Mouse (Mus musculus) large intestine, adult 2 months (tissue): ENCODE data around the gene Llgl2. TPM values are rescaled to one million over a fixed set of nuclear protein-coding genes. Genes with fewer than 3 reads are reported as not detected.
"Not testable (repeated sequence)": the region's sequence is repeated elsewhere in the genome, so short reads cannot be mapped to it uniquely, and the experiment has no call there.

Experiments used
- DNase-seq: peaks from one replicate; pipeline ENCODE4 v3.0.0-alpha.2; 2012; ENCODE audit warnings: low read depth, low spot score
- WGBS: fragments of 180-500 bp; shearing (Covaris S2); methylation state at CpG from one replicate; pipeline ENCODE4 v1.1.7; 2018; 5-methylcytosine and 5-hydroxymethylcytosine counted together
- polyA plus RNA-seq: library from polyadenylated mRNA; depleted of rRNA; stranded (reverse); fragments of >200 nt; gene quantifications from 2 replicates; pipeline ENCODE4 v1.2.3, GENCODE M21; 2012

Llgl2 gene
- polyA plus RNA-seq, 1 experiment, result 191 TPM

DNA sequence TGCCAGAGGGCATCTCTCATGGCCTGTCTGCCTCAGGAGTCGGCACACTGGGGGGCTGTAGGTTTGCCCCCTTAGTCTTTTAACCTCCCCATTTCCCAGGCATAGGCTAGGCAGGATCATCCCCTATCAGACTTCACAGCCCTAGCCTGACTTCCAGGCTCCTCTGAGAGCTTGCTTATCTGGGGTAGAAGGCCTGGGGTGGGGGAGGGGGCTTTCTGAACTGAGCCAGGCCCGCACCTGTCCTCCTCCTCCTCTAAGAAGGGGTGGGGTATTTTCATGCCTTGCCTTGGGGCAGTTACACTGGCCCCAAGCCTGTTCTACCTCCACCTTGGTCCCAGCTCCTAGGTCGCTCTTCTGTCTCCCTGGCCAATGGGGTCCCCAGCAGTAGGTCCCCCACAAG lies 7.7 kb downstream of the Llgl2 start:
- DNase-seq, result no peak
- 43% methylated on average over 3 of the region's 3 CpGs for WGBS

DNA sequence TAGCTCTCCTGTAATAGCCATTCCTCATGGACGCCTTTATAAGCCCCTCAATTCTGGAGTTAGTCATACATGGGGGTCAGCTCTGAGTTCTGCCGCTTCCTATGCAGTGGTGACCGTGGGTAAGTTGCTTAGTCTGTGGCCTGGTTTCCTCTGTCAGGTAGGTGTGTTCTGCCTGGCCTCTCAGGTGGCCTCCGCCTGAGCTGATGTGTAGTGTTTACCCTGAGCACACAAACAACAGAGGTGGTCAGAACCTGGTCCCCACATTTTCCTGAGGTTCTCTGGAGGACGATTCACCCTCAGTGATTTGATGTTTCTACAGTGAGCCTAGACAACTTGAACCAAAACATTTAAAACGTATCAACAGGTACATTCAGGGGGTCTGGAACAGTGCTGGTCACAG lies 8.2 kb downstream of the Llgl2 start:
- DNase-seq, result no peak
- 43% methylated on average over 6 of the region's 6 CpGs for WGBS

DNA sequence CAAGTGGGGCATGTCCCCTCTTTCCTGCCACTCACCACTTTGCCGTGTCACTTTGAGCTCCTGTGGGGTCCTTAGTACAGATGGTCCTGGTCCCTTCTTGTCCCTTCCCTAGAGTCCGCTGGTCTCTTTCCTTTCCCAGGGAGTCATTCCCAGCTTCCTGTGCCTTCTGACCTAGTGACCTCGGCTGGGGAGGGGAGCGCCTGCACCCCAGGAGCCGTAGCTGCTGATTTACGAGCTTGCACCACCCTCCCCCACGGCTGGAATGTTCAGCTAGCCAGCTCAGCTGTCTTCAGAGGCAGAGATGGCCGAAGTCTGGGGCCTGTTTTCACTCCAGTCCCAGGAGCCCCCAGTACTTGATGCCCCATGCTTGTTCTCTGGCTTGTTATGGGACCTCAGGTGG lies 8.7 kb downstream of the Llgl2 start:
- DNase-seq, result no peak
- WGBS, result 16% methylated on average over 8 of the region's 8 CpGs

DNA sequence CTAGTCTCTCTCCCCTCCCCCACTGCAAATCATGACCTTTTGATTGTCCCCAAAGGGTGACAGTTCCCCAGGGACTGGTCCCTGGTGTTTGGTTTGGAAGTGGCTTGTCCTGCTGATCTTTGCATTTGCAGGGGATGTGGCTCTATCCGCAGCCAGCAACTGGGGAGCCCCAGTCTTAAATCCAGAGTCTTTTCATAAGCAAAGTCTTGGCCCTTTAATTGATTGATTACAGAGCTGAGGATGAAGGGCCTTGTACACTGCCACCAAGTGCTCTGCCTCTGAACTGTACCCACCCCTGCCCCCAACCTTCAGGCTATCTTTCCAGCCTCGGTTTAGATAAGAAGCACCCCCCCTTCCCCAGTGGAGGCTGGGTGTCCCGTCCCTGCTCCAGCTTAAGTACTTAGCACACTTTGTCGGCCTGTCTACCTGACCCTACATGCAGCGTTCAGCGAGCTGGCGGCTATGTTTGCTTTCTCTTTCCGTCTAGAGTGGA lies 9.2 kb downstream of the Llgl2 start:
- 22% methylated on average over 8 of the region's 8 CpGs for WGBS
- no peak for DNase-seq

DNA sequence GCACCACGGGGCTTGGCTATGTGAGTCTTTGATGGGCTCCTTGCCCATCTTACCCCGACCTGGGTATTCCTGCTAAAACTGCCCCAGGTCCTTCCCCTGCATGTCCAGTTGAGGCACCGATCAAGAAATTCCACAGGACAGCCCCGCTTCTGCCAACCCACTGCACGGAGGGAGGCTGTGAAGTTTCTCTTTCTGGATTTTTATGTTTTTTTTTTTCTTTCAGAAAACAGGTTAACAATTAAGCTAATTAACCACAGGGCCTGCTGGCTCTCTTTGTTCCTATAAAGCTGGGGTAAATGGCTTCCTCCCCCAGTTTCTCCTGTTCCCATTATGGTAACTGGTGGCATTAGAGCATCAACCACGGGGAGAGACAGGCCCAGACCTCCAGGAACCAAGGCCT lies 10.2 kb downstream of the Llgl2 start:
- 38% methylated on average over 6 of the region's 6 CpGs for WGBS
- no peak for DNase-seq

DNA sequence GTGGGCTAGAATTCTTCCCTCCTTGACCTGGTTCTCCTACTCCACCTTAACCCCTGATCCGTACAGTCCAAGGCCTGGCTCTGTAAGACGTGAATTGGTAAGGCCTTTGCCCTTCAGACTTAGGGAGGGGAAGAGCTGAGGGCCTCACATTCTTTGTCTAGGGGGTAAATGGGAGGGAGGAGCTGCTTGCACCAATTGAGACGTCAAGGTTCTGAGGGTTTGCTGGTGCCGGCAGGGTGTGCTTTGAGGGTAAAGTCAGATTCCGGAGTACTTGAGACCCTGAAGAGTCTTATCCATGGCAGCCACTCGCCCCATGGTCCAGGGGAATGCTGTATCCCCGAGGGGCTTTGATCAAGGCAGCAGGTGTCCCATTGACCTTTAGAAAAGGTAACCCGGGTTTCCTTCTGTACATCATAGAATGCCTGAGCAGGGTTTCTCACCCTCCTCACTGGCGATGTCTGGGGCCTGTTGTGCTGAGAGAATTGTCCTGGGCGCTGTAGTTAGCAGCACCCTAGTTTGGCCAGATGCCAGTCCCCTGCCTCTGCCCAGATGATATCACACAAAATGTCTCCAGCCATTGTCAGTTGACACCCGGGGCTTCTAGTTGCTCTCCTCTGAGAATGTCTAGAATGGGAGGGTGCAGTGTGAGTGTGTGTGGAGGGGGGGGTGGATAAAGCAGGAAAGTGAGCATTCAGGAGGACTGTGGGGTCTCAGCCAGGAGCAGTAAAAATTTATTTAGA lies 13.0 kb downstream of the Llgl2 start:
- 29% methylated on average over 11 of the region's 11 CpGs for WGBS
- no peak for DNase-seq

DNA sequence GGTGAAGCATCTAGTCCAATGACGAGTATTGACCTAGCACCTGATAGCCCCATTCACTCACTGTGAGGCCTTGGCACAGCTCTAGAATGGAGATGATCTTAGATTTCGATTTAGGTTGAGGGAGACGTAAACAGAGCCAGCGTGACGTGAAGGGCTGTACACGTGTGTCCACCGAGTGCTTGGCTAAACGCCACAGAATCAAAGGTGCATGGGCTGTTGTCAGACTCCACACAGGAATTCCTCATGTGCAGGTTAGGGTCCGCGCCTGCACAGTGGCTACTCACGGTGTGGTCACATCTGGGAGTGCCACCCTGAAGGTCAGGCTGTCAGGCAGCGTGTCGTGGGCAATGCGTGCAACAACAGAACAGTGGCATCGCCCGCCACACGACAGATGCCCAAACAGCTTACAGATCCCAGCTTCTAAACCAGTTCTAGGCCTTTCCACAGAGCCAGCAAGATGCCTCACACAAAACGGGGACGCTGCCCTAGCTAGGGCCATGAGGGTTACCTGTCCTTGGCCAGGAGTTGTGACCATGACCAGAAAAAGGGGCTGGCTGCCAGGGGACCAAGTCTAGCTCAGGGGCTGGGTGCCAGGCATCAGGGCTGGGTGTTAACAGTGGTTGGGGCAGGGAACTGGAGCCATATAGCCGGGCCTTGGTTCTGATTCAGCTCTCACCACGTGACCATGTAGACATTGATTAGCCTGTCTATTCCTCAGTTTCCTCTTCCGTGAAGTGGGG lies 13.9 kb downstream of the Llgl2 start:
- 52% methylated on average over 22 of the region's 22 CpGs for WGBS
- no peak for DNase-seq

- WGBS, result 27% methylated on average over 4 of the region's 4 CpGs
- peak; percentile 73 for DNase-seq
Measured at GRCm38 (mm10) chr11:115838895-115839311, 15.1 kb downstream of the Llgl2 start.

- WGBS, result 31% methylated on average over 3 of the region's 3 CpGs
- DNase-seq, result no peak
Measured at GRCm38 (mm10) chr11:115839732-115840131, 15.9 kb downstream of the Llgl2 start.

- no peak for DNase-seq
- WGBS, result 85% methylated on average over 6 of the region's 6 CpGs
Measured at GRCm38 (mm10) chr11:115841044-115841443, 17.2 kb downstream of the Llgl2 start.

- whole genome bisulfite sequencing, result 36% methylated on average over 6 of the region's 6 CpGs
Measured at GRCm38 (mm10) chr11:115841961-115842550, 18.2 kb downstream of the Llgl2 start.

GRCm38 (mm10) chr11:115843141-115843890 lies 19.5 kb downstream of the Llgl2 start:
- DNase-seq, result no peak
- WGBS, result 54% methylated on average over 14 of the region's 14 CpGs

More at GRCm38 (mm10) chr11:115841961-115842550, 18.2 kb downstream of the Llgl2 start:
- no peak for DNase-seq

DNA sequence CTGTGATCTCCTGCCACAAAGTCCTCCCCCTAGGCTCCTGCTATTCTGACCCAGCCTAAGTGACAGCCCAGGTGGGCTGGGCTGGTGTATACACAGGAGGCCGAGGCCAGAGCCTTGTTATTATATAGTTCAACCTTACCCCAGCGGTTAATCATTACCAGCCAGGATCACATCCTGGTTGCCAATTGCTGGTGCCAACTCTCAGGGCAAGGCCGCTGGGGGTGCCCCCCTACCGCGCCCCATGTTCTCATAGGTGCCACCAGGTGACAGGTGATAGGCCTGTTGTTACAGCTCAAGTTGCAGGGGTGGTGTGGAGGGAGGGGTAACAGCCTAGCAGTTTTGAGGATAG lies 20.0 kb downstream of the Llgl2 start:
- peak; percentile 95 for DNase-seq
- 46% methylated on average over 5 of the region's 5 CpGs for WGBS

GRCm38 (mm10) chr11:115844240-115844639 lies 20.4 kb downstream of the Llgl2 start:
- WGBS, result 32% methylated on average over 8 of the region's 8 CpGs
- no peak for DNase-seq

GRCm38 (mm10) chr11:115845819-115846218 lies 22.0 kb downstream of the Llgl2 start:
- no peak for DNase-seq

GRCm38 (mm10) chr11:115854674-115855073 lies 30.8 kb downstream of the Llgl2 start:
- WGBS, result 88% methylated on average over 6 of the region's 6 CpGs
- no peak for DNase-seq

More at GRCm38 (mm10) chr11:115845819-115846218, 22.0 kb downstream of the Llgl2 start:
- WGBS, result 98% methylated on average over 2 of the region's 2 CpGs

- WGBS, result 86% methylated on average over 4 of the region's 4 CpGs
- not testable (repeated sequence) for DNase-seq
Measured at GRCm38 (mm10) chr11:115857146-115857545, 33.3 kb downstream of the Llgl2 start.

DNA sequence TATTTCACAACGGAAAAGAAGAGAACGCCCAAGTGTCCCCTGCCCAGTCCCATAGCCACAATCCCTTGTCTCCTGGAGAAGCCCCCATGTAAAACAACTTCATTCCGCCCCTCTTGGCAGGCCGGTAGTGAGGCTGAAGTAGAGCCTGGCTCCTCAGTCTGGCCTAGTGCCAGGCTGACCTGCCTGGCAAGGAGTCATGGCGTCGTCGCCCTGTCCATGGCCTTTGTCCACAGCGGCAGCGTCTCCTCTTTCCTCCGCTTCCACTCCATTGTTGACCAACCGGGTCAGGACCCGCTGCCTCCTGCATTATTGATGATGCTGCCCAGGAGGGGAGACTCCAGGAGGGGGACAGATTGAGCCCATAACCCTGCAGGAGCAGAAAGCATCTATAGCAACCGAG lies 34.1 kb downstream of the Llgl2 start:
- no peak for DNase-seq
- 59% methylated on average over 13 of the region's 13 CpGs for WGBS

GRCm38 (mm10) chr11:115858354-115858753 lies 34.5 kb downstream of the Llgl2 start, which contains the start of gene Myo15b:
TSS of gene Myo15b (plus strand) at chr11:115858406.
- DNase-seq, result no peak
- WGBS, result 44% methylated on average over 27 of the region's 27 CpGs
